Mouse (Mus musculus) forebrain, embryonic 12.5 days (tissue): ENCODE results near the gene Arhgef3. TPM values are rescaled to one million over a fixed set of nuclear protein-coding genes. Genes with fewer than 3 reads are reported as not detected.

Experiments
- microRNA-seq: library from miRNA; unstranded; fragments of <30 nt; microRNA quantifications from one replicate; pipeline ENCODE4, GENCODE M21; 2017
- polyA plus RNA-seq: library from polyadenylated mRNA; unstranded; fragments of >200 nt; fragmentation: Nextera tagmentation; extraction: Ambion mirVana; gene quantifications from 2 replicates; pipeline ENCODE4 v1.2.1, GENCODE M21; 2016

Arhgef3 gene
- polyA plus RNA-seq, 1 experiment from 2014 or later = 2.4 TPM

Small RNAs within 50 kb of the gene (microRNA-seq; reads per million reads assigned to microRNA genes)
- not detected for gene Gm23633

Other genes starting within 250 kb of the Arhgef3 start
- 0.14 and 0.22 TPM in 2 replicates for gene Asb14, start 220.3 kb upstream of the Arhgef3 start, polyA plus RNA-seq
- gene Appl1, start 143.7 kb upstream of the Arhgef3 start, polyA plus RNA-seq = 52.0 and 54.2 TPM in 2 replicates
- not detected in 2 replicates for gene Hesx1, start 120.5 kb upstream of the Arhgef3 start, polyA plus RNA-seq
- 5.1 and 5.4 TPM in 2 replicates for gene Il17rd, start 76.0 kb upstream of the Arhgef3 start, polyA plus RNA-seq